Mouse (Mus musculus) liver, postnatal 0 days (tissue): ENCODE measurements around the gene Hspb1.

Experiments
- CTCF ChIP-seq: sonication (generic); IDR thresholded peaks from 2 replicates; pipeline ENCODE4 v1.5.1; 2016; ENCODE audit warnings: antibody characterized with exemption, low read depth
- EP300 ChIP-seq: IDR thresholded peaks from 2 replicates; pipeline ENCODE4 v1.6.1; 2016; ENCODE audit warnings: antibody characterized with exemption, low read depth, mild to moderate bottlenecking

DNA sequence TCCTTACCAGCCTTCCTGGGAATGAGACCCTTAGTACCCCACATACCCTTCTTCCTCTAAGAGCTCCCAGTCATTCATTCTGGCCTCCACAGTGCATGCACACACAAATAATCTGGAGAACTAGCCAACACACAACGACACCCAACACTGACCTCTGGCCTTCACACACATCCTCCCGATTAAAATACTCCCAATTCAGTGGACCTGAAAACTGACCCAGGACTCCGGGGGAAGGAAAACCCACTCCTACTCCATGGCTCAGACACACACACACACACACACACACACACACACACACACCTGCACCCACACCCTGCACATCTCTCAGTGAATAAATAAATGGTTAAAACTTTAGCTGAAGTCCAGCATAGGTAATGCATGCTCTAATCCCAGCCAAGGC is 32.2 kb downstream of the Hspb1 start:
- TF ChIP-seq CTCF (no peak), EP300 (no peak)
